In genomic region chr8:10416806-10417205, GRCm38 (mm10) we compare ENCODE assay signal across 18 mouse cellular contexts.
"Had no signal": no experiment of that assay in that cellular context is flagged by ENCODE, and none has a peak within 500 bp of the region (broad histone marks: within the 10 kb centered on the region; RNA-seq: fewer than 3 reads in every experiment).

No protein-coding gene starts in this region.

- H3K4me1 ChIP-seq: liver, embryonic 15.5 days; stomach, embryonic 15.5 days had no signal

- H3K36me3 ChIP-seq: liver, embryonic 15.5 days; lung, embryonic 15.5 days; midbrain, embryonic 13.5 days; midbrain, embryonic 15.5 days; neural tube, embryonic 12.5 days; stomach, embryonic 15.5 days had no signal

- ATAC-seq: liver, postnatal 0 days; lung, postnatal 0 days; midbrain, embryonic 13.5 days; midbrain, embryonic 15.5 days had no signal

- H3K27me3 ChIP-seq: liver, embryonic 15.5 days; lung, embryonic 15.5 days; midbrain, embryonic 13.5 days; midbrain, embryonic 15.5 days; neural tube, embryonic 12.5 days; stomach, embryonic 15.5 days had no signal

- H3K4me2 ChIP-seq: liver, embryonic 15.5 days; lung, embryonic 15.5 days; midbrain, embryonic 11.5 days; midbrain, embryonic 13.5 days; midbrain, embryonic 15.5 days; neural tube, embryonic 12.5 days; stomach, embryonic 15.5 days had no signal

- H3K9me3 ChIP-seq: liver, embryonic 15.5 days; lung, embryonic 15.5 days; megakaryocyte, embryonic 14.5 days; midbrain, embryonic 13.5 days; midbrain, embryonic 15.5 days; stomach, embryonic 15.5 days had no signal

- H3K4me3 ChIP-seq: liver, embryonic 15.5 days; lung, embryonic 15.5 days; megakaryocyte, embryonic 14.5 days; midbrain, embryonic 13.5 days; midbrain, embryonic 15.5 days; neural tube, embryonic 12.5 days; stomach, embryonic 15.5 days had no signal

- H3K27ac ChIP-seq: liver, embryonic 15.5 days; lung, embryonic 15.5 days; macrophage; midbrain, embryonic 13.5 days; midbrain, embryonic 15.5 days; neural tube, embryonic 12.5 days; stomach, embryonic 15.5 days had no signal

- H3K9ac ChIP-seq: liver, embryonic 15.5 days; liver, postnatal 0 days; lung, embryonic 15.5 days; midbrain, embryonic 13.5 days; midbrain, embryonic 15.5 days; neural tube, embryonic 12.5 days; stomach, embryonic 15.5 days had no signal

- DNase-seq: liver, postnatal 0 days; lung, adult 2 months; lung, postnatal 14 days; lung, postnatal 36 days; right cerebral cortex, postnatal 14 days; thymus, adult 18-20 months; thymus, postnatal 25 days; thymus, postnatal 4 days had no signal
